Mouse (Mus musculus): ENCODE results near the gene Car7. TPM values are rescaled to one million over a fixed set of nuclear protein-coding genes. Genes with fewer than 3 reads are reported as not detected.

Car7 gene
- polyA plus RNA-seq (2017; shearing (Covaris generic)), result 2.7 TPM

GRCm38 (mm10) chr8:104533971-104534778 is at the start of gene Car7, which contains the start of gene Nae1:
Gene Car7 (plus strand): TSS chr8:104534689.
Gene Nae1 (minus strand): TSS chr8:104534637.

GRCm38 (mm10) chr8:104509061-104510006 is 25.2 kb upstream of the Car7 start, which contains the start of gene Terb1:
Gene Terb1 (minus strand): TSS chr8:104509910.

GRCm38 (mm10) chr8:104591133-104591834 is 56.8 kb downstream of the Car7 start, which contains the start of gene Pdp2:
Gene Pdp2 (plus strand): TSS chr8:104591451.

Other genes with a start within 250 kb of the Car7 start
- gene Cmtm2a, start 241.5 kb upstream of the Car7 start, polyA plus RNA-seq (2017; shearing (Covaris generic)), result not detected
- gene Gm45711, start 224.6 kb upstream of the Car7 start, polyA plus RNA-seq (2017; shearing (Covaris generic)), result not detected
- not detected for gene Cmtm1, start 224.5 kb upstream of the Car7 start, polyA plus RNA-seq (2017; shearing (Covaris generic))
- gene Gm11020, start 213.1 kb upstream of the Car7 start, polyA plus RNA-seq (2017; shearing (Covaris generic)), result not detected
- not detected for gene Cmtm2b, start 212.5 kb upstream of the Car7 start, polyA plus RNA-seq (2017; shearing (Covaris generic))
- gene Cmtm3, start 195.3 kb upstream of the Car7 start, polyA plus RNA-seq (2017; shearing (Covaris generic)), result 38.3 TPM
- gene Cmtm4, start 138.9 kb upstream of the Car7 start, polyA plus RNA-seq (2017; shearing (Covaris generic)), result 0.20 TPM
- 41.9 TPM for gene Dync1li2, start 91.6 kb upstream of the Car7 start, polyA plus RNA-seq (2017; shearing (Covaris generic))
- 0.10 TPM for gene Terb1, start 24.8 kb upstream of the Car7 start, polyA plus RNA-seq (2017; shearing (Covaris generic))
- gene Nae1, start 52 bp upstream of the Car7 start, polyA plus RNA-seq (2017; shearing (Covaris generic)), result 92.9 TPM
- 6.7 TPM for gene Pdp2, start 56.8 kb downstream of the Car7 start, polyA plus RNA-seq (2017; shearing (Covaris generic))
- not detected for gene Cdh16, start 89.7 kb downstream of the Car7 start, polyA plus RNA-seq (2017; shearing (Covaris generic))
- 32.8 TPM for gene Rrad, start 96.6 kb downstream of the Car7 start, polyA plus RNA-seq (2017; shearing (Covaris generic))
- gene Ciao2b, start 107.3 kb downstream of the Car7 start, polyA plus RNA-seq (2017; shearing (Covaris generic)), result 153 TPM
- not detected for gene Ces2a, start 199.3 kb downstream of the Car7 start, polyA plus RNA-seq (2017; shearing (Covaris generic))

All from activated CD4-positive, CD25-positive, alpha-beta regulatory T cell, adult 9 weeks (primary cell).